Mouse (Mus musculus) limb, embryonic 14.5 days (tissue): Measurements from ENCODE around the gene Mdc1. TPM values are rescaled to one million over a fixed set of nuclear protein-coding genes. Genes with fewer than 3 reads are reported as not detected.

ENCODE experiments used
- ATAC-seq: fragments of 200-750 bp; cut with Nextera tagmentation; 2 replicates; pipeline ENCODE4 v1.8.0; 2017; ENCODE audit warnings: low read depth, moderate number of reproducible peaks, moderate TSS enrichment; ENCODE audit not compliant: low FRiP score
- DNase-seq: peaks from one replicate; pipeline ENCODE4 v3.0.0-alpha.2; 2015; ENCODE audit warnings: low spot score
- H3K27ac ChIP-seq: fragments of 300-500 bp; sonication (generic); replicated peaks from 2 replicates; pipeline ENCODE4 v1.5.1; 2014; ENCODE audit warnings: low read depth, mild to moderate bottlenecking, low read length, moderate library complexity, mixed read lengths
- H3K27me3 ChIP-seq: fragments of 300-500 bp; sonication (generic); 2 replicates; pipeline ENCODE4 v1.6.1; 2014; ENCODE audit warnings: low read length, mixed read lengths; ENCODE audit not compliant: control insufficient read depth, insufficient read depth
- H3K36me3 ChIP-seq: fragments of 300-500 bp; sonication (generic); 2 replicates; pipeline ENCODE4 v1.6.1; 2014; ENCODE audit warnings: mild to moderate bottlenecking, low read length, moderate library complexity, mixed read lengths; ENCODE audit not compliant: control insufficient read depth, insufficient read depth
- H3K4me1 ChIP-seq: fragments of 300-500 bp; sonication (generic); 2 replicates; pipeline ENCODE4 v1.6.1; 2014; ENCODE audit warnings: antibody characterized with exemption, low read length, mixed read lengths; ENCODE audit not compliant: control insufficient read depth, insufficient read depth
- H3K4me2 ChIP-seq: fragments of 300-500 bp; sonication (generic); replicated peaks from 2 replicates; pipeline ENCODE4 v1.6.1; 2014; ENCODE audit warnings: low read depth, mild to moderate bottlenecking, low read length, moderate library complexity; ENCODE audit not compliant: severe bottlenecking
- H3K4me3 ChIP-seq: fragments of 300-500 bp; sonication (generic); replicated peaks from 2 replicates; pipeline ENCODE4 v1.5.1; 2014; ENCODE audit warnings: low read length
- H3K9ac ChIP-seq: fragments of 300-500 bp; sonication (generic); 2 replicates; pipeline ENCODE4 v1.6.1; 2014; ENCODE audit warnings: mild to moderate bottlenecking, low read depth, low read length, moderate library complexity; ENCODE audit not compliant: severe bottlenecking
- H3K9me3 ChIP-seq: fragments of 300-500 bp; sonication (generic); 2 replicates; pipeline ENCODE4 v1.6.1; 2016; ENCODE audit warnings: low read length; ENCODE audit not compliant: control insufficient read depth
- POLR2A ChIP-seq: fragments of 200-500 bp; IDR thresholded peaks from 2 replicates; pipeline ENCODE4 v1.8.0; 2012; ENCODE audit warnings: inconsistent platforms, mild to moderate bottlenecking, moderate library complexity, borderline replicate concordance; ENCODE audit not compliant: insufficient read depth, insufficient read length; ENCODE audit errors: extremely low read depth
- WGBS: fragments of 180-500 bp; shearing (Covaris S2); extraction: QIAGEN DNeasy Blood & Tissue Kit; methylation state at CpG from one replicate; pipeline ENCODE4 v1.1.7; 2014; 5-methylcytosine and 5-hydroxymethylcytosine counted together
- polyA plus RNA-seq, 2 experiments: library from polyadenylated mRNA; depleted of rRNA in 1 of 2; stranded (reverse) in 1 of 2; unstranded in 1 of 2; fragments of >200 nt; fragmentation: Nextera tagmentation in 1 of 2; extraction: Ambion mirVana in 1 of 2; gene quantifications; 2 replicates each; pipeline versions ENCODE4 v1.2.1 to v1.2.3; 2012 to 2014

Mdc1 gene
- polyA plus RNA-seq, 2 experiments: 12.2 to 28.8 TPM

DNA sequence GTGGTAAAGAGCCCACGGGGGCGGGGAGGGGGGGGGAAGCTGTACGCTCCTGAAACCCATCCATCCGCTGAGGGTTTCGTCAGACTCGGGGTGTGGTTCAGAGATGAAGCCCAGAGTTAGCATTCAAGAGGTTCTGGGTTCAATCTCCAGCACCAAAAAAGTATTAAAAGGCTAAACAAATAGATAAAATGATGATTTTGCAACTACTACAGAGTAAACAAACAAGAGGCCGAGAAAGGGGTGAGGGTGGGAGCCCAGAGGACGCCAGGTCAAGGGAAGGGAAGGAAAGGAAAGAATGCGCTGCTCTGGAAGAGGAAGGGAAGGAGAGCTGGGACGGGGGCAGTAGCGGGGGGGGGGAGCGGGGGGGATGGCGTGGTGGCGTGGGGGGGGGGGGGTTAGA is 24.6 kb upstream of the Mdc1 start:
- DNase-seq (no peak), ATAC-seq (no peak)
- H3K27me3 ChIP-seq: no peaks in the 10 kb centered on the region
- TF ChIP-seq POLR2A: no peak
- H3K36me3 ChIP-seq: no peaks in the 10 kb centered on the region
- no peak overlapping the region for H3K4me2 ChIP-seq
- peaks cover 36% of the 10 kb centered on the region for H3K4me1 ChIP-seq
- no peak overlapping the region for H3K4me3 ChIP-seq
- no peaks in the 10 kb centered on the region for H3K9me3 ChIP-seq
- 39% methylated on average over 9 of the region's 14 CpGs for WGBS
- no peak overlapping the region for H3K27ac ChIP-seq
- H3K9ac ChIP-seq: no peak overlapping the region

DNA sequence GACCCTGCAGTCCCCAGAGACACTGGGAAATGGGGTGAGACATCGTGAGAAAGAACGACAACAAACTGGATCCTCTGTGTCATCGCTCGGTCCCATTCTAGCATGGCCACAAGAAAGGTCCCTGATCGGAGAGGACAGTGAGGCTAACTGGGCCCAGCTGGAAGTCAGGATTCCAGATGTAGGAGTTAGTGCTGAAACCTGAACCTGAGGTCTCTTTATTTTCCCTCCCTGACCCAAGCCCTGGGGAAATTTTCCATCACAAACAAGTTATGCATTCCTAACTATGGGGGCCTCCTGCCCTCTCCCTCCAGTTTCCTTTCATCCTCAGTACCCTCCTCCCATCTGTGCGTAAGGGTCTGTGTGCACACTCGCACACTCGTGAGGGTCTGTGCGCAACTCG is 24.1 kb upstream of the Mdc1 start:
- H3K27me3 ChIP-seq: no peaks in the 10 kb centered on the region
- no peak for DNase-seq
- no peak overlapping the region for H3K4me3 ChIP-seq
- no peaks in the 10 kb centered on the region for H3K36me3 ChIP-seq
- no peak overlapping the region for H3K9ac ChIP-seq
- 0 out of 2 replicates have a peak overlapping the region, but pooled peaks have one; percentile 15 for H3K27ac ChIP-seq
- H3K4me2 ChIP-seq: no peak overlapping the region
- peaks cover 36% of the 10 kb centered on the region for H3K4me1 ChIP-seq
- no peak for ATAC-seq
- WGBS: 31% methylated on average over 10 of the region's 10 CpGs
- H3K9me3 ChIP-seq: no peaks in the 10 kb centered on the region
- no peak for TF ChIP-seq POLR2A

GRCm38 (mm10) chr17:35820111-35820510 is 21.2 kb upstream of the Mdc1 start:
- Histone ChIP-seq H3K4me1 (peaks cover 23% of the 10 kb centered on the region; the same call in 1 of the 2 replicates), H3K9ac (no peak overlapping the region), H3K27ac (no peak overlapping the region), H3K9me3 (no peaks in the 10 kb centered on the region), H3K27me3 (no peaks in the 10 kb centered on the region), H3K4me3 (no peak overlapping the region), H3K36me3 (no peaks in the 10 kb centered on the region), H3K4me2 (no peak overlapping the region)
- WGBS: 79% methylated on average over 5 of the region's 5 CpGs
- no peak for ATAC-seq
- no peak for TF ChIP-seq POLR2A
- DNase-seq: no peak

- Histone ChIP-seq H3K9ac (peak within 1 kb of the TSS; percentile 69), H3K27ac (peak within 1 kb of the TSS; percentile 58), H3K36me3 (peaks cover 11% of the 10 kb centered on the region), H3K4me1 (peaks cover 18% of the 10 kb centered on the region; the same call in 1 of the 2 replicates), H3K9me3 (no peaks in the 10 kb centered on the region), H3K27me3 (no peaks in the 10 kb centered on the region), H3K4me3 (peak within 1 kb of the TSS; percentile 65), H3K4me2 (peak within 1 kb of the TSS; percentile 97)
- WGBS: 1% methylated on average over 62 of the region's 62 CpGs
- DNase-seq (peak; percentile 92), ATAC-seq (peak; percentile 67)
- peak; percentile 90; the same call in 1 of the 2 replicates for TF ChIP-seq POLR2A
Observed at GRCm38 (mm10) chr17:35821439-35822430, 19.6 kb upstream of the Mdc1 start, which contains the start of gene Ier3. Gene Ier3, plus strand, starts transcription at chr17:35821684.

GRCm38 (mm10) chr17:35822564-35822963 is 18.8 kb upstream of the Mdc1 start:
- H3K4me3 ChIP-seq: peak overlapping the region; percentile 65
- no peaks in the 10 kb centered on the region for H3K27me3 ChIP-seq
- H3K27ac ChIP-seq: peak overlapping the region; percentile 61
- H3K36me3 ChIP-seq: peaks cover 19% of the 10 kb centered on the region
- TF ChIP-seq POLR2A: no peak
- peak overlapping the region; percentile 97 for H3K4me2 ChIP-seq
- no peaks in the 10 kb centered on the region for H3K9me3 ChIP-seq
- peak; percentile 55 for DNase-seq
- H3K4me1 ChIP-seq: peaks cover 18% of the 10 kb centered on the region; the same call in 1 of the 2 replicates
- peak overlapping the region; percentile 69 for H3K9ac ChIP-seq
- under 1% methylated on average over 11 of the region's 11 CpGs for WGBS
- ATAC-seq: peak; percentile 1; the same call in 1 of the 2 replicates
